Mouse (Mus musculus) kidney, embryonic 14.5 days (tissue): ENCODE measurements around the gene Malsu1. TPM values are rescaled to one million over a fixed set of nuclear protein-coding genes. Genes with fewer than 3 reads are reported as not detected.

Experiments used
- ATAC-seq: fragments of 200-750 bp; cut with Nextera tagmentation; 2 replicates; pipeline ENCODE4 v1.8.0; 2017; ENCODE audit warnings: moderate number of reproducible peaks, mild to moderate bottlenecking, moderate TSS enrichment, moderate library complexity; ENCODE audit not compliant: low FRiP score, low TSS enrichment
- H3K27ac ChIP-seq: fragments of 300-500 bp; sonication (generic); 2 replicates; pipeline ENCODE4 v1.5.1; 2014; ENCODE audit warnings: low read depth, mild to moderate bottlenecking, low read length, moderate library complexity, mixed read lengths
- H3K27me3 ChIP-seq: fragments of 300-500 bp; sonication (generic); 2 replicates; pipeline ENCODE4 v1.6.1; 2014; ENCODE audit warnings: mild to moderate bottlenecking, low read length; ENCODE audit not compliant: control insufficient read depth, insufficient read depth
- H3K36me3 ChIP-seq: fragments of 300-500 bp; sonication (generic); 2 replicates; pipeline ENCODE4 v1.6.1; 2014; ENCODE audit warnings: low read length, mixed read lengths; ENCODE audit not compliant: control insufficient read depth, insufficient read depth
- H3K4me1 ChIP-seq: fragments of 300-500 bp; sonication (generic); 2 replicates; pipeline ENCODE4 v1.6.1; 2014; ENCODE audit warnings: low read length, mixed read lengths; ENCODE audit not compliant: control insufficient read depth, insufficient read depth
- H3K4me2 ChIP-seq: fragments of 300-500 bp; sonication (generic); replicated peaks from 2 replicates; pipeline ENCODE4 v1.6.1; 2014; ENCODE audit warnings: low read depth, mild to moderate bottlenecking, low read length
- H3K4me3 ChIP-seq: fragments of 300-500 bp; sonication (generic); 2 replicates; pipeline ENCODE4 v1.5.1; 2014; ENCODE audit warnings: mild to moderate bottlenecking, low read length
- H3K9ac ChIP-seq: fragments of 300-500 bp; sonication (generic); 2 replicates; pipeline ENCODE4 v1.6.1; 2014; ENCODE audit warnings: low read depth, mild to moderate bottlenecking, low read length, moderate library complexity
- H3K9me3 ChIP-seq: fragments of 300-500 bp; sonication (generic); 2 replicates; pipeline ENCODE4 v1.6.1; 2016; ENCODE audit warnings: low read length; ENCODE audit not compliant: control insufficient read depth
- WGBS: fragments of 180-500 bp; shearing (Covaris S2); extraction: QIAGEN DNeasy Blood & Tissue Kit; methylation state at CpG from one replicate; pipeline ENCODE4 v1.1.7; 2014; 5-methylcytosine and 5-hydroxymethylcytosine counted together
- polyA plus RNA-seq: library from polyadenylated mRNA; unstranded; fragments of >200 nt; fragmentation: Nextera tagmentation; extraction: Ambion mirVana; gene quantifications from 2 replicates; pipeline ENCODE4 v1.2.1, GENCODE M21; 2014

The Malsu1 gene
- polyA plus RNA-seq, 1 experiment from 2014 or later, result 75.1 TPM

DNA sequence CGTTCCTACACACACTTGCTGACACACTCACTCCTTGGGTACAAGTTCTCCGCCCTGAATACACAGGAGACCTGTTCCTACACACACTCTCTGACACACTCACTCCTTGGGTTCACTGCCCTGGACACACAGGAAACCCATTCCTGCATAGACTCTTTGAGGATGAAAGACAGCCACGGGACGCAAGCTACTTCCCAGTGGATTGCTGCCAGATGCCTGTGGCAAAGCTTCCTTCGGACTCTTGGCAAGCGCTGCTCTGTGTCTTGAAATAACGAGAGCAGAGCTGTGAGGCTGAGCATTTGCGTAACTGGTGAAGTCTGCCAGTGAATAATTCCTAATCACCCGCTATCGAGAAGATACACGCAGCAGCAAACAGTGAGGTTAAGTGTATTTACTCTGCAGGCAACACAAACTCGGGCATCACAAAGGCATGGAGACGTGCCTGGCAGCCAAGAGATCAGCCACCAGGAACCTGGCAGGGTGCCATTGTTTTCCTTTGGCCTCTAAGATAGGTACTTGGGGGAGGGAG, 23.4 kb downstream of the Malsu1 start:
- H3K36me3 ChIP-seq, result peaks cover 62% of the 10 kb centered on the region
- no peaks in the 10 kb centered on the region for H3K27me3 ChIP-seq
- no peaks in the 10 kb centered on the region for H3K9me3 ChIP-seq
- H3K4me2 ChIP-seq, result no peak overlapping the region
- ATAC-seq, result no peak
- peaks cover 3% of the 10 kb centered on the region; the same call in 1 of the 2 replicates for H3K4me1 ChIP-seq
- H3K9ac ChIP-seq, result no peak overlapping the region
- H3K4me3 ChIP-seq, result no peak overlapping the region
- no peak overlapping the region; the same call in 1 of the 2 replicates for H3K27ac ChIP-seq
- 73% methylated on average over 13 of the region's 13 CpGs for WGBS

DNA sequence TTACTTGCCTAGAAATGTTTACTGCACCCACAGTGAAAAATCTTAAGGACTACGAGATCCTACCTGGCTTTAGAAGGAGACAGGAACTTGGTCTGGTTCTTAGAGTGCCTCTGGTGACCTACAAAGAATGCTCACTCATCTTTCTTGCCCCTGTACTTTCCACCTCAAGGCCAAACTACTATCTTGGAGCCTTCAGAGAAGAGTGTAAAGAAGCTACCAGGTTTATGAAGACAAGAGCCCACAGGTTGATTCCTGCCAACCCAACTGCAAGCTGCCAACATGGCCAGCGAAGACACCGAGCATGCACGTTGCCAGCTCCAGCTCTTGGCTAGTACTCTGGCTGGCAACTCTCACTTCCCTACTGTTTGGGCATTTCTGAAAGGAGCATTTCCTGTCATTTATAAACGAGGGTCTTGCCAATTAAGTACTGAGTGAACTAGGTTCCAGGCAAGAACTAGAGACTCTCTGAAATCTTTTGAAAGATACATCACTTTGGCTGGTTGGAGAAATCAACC, 24.1 kb downstream of the Malsu1 start:
- Histone ChIP-seq H3K27ac (no peak overlapping the region; the same call in 1 of the 2 replicates), H3K27me3 (no peaks in the 10 kb centered on the region), H3K4me3 (no peak overlapping the region), H3K36me3 (peaks cover 62% of the 10 kb centered on the region), H3K9me3 (no peaks in the 10 kb centered on the region), H3K4me2 (no peak overlapping the region), H3K9ac (no peak overlapping the region), H3K4me1 (peaks cover 3% of the 10 kb centered on the region; the same call in 1 of the 2 replicates)
- WGBS, result 91% methylated on average over 5 of the region's 5 CpGs
- ATAC-seq, result no peak

DNA sequence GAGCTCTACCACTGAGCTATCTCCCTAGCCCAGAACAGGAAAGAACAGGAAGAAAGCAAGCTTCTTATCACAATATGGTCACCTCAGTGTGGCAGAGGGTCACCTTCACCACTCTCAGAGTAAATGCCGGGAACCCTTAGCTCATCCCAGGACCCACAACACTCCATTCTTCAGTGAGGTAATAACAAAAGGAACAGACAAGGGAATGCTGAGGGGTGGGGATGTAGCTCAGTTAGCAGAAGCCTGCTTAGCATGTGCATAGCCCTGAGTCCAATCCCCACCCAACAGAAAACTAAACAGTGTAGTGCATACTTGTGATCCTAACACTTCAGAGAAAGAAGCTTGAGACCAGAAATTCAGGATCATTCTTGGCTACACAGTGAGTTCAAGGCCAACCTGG, 25.5 kb downstream of the Malsu1 start:
- Histone ChIP-seq H3K36me3 (peaks cover 59% of the 10 kb centered on the region), H3K9me3 (no peaks in the 10 kb centered on the region), H3K9ac (no peak overlapping the region), H3K4me1 (peaks cover 3% of the 10 kb centered on the region; the same call in 1 of the 2 replicates), H3K4me3 (no peak overlapping the region), H3K4me2 (no peak overlapping the region), H3K27me3 (no peaks in the 10 kb centered on the region), H3K27ac (no peak overlapping the region)
- ATAC-seq, result no peak
- WGBS, result 91% methylated on average over 1 of the region's 1 CpGs

DNA sequence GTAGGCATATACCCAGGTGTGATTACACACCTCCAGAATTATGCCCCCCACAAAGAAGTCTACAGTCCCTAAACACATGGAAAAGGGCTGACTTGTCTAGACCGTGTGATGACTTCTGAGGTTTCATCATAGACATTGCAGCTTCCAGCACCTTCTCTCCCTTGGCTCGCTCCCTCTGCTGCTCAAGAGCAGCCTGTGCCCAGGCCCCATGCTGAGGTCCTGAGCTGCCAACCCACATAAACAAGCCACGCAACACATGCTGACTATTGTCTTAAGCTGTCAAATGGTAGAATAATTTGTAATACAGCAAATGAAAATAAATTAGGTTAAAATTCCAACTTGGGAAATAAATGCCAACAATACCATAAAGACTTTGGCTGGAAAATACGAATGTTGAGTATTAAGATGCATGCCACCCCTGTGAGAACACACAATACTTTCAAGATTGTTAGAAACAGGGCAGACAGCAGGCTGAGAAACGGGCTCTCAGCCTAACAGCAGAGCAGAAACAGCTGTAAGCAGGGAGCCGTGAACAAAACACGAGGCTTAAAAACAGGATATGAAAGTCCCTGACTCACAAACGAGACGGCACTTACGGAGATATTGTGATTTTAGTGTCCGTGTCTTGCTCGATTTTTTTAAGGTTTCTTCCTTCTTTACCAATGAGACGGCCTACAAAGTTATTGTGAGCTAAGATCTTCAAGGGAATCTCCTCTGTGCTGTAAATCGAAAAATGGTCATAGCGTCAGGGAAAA, 33.3 kb downstream of the Malsu1 start:
- no peaks in the 10 kb centered on the region for H3K4me1 ChIP-seq
- H3K4me3 ChIP-seq, result no peak overlapping the region
- no peaks in the 10 kb centered on the region for H3K9me3 ChIP-seq
- no peaks in the 10 kb centered on the region for H3K27me3 ChIP-seq
- no peak overlapping the region for H3K9ac ChIP-seq
- WGBS, result 87% methylated on average over 15 of the region's 15 CpGs
- H3K36me3 ChIP-seq, result peaks cover 68% of the 10 kb centered on the region
- ATAC-seq, result no peak
- no peak overlapping the region for H3K4me2 ChIP-seq
- H3K27ac ChIP-seq, result no peak overlapping the region

DNA sequence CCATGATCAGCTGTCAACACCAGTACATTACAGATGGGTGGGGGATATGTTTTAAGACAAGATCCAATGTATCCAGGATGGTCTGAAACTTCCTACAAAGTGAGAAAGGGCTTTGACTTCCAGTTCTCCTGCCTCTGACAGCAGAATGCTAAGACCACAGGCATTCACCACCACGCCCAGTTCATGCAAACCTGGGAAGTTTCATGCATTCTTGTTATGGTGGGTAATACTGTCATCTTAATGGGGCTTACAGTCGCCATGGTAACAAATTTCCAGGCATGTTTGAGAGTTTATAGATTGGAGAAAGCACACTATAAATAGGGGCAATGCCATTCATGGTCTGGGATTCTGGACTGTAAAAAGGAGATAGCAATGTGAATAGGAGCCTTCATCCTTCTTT, 35.6 kb downstream of the Malsu1 start:
- peaks cover 52% of the 10 kb centered on the region for H3K36me3 ChIP-seq

DNA sequence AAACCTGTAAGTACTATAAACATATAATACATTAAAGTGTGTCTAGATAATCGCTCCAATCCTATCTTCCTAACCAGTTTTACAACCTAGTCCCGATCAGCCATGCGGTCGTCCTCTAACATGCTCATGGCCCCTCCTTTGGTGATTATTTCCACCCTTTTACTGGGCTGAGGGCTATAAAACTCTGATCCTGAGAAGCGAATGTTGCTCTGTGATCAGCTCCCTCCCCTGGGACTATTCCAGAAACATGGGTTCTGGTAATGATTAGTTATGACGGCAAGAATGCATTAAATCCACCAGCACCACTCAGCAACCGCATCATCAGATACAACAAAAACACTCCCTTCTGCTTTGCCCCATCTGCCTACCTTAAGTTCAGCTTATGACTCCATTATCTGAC, 40.3 kb downstream of the Malsu1 start:
- no peak overlapping the region for H3K9ac ChIP-seq
- H3K4me1 ChIP-seq, result no peaks in the 10 kb centered on the region
- WGBS, result 65% methylated on average over 7 of the region's 7 CpGs
- H3K36me3 ChIP-seq, result peaks cover 30% of the 10 kb centered on the region
- H3K9me3 ChIP-seq, result no peaks in the 10 kb centered on the region
- no peaks in the 10 kb centered on the region for H3K27me3 ChIP-seq
- H3K4me3 ChIP-seq, result no peak overlapping the region
- H3K27ac ChIP-seq, result no peak overlapping the region
- no peak for ATAC-seq
- no peak overlapping the region for H3K4me2 ChIP-seq

More for the DNA sequence above, 35.6 kb downstream of the Malsu1 start:
- H3K9me3 ChIP-seq, result no peaks in the 10 kb centered on the region
- no peak overlapping the region for H3K27ac ChIP-seq
- H3K4me3 ChIP-seq, result no peak overlapping the region
- H3K27me3 ChIP-seq, result no peaks in the 10 kb centered on the region
- WGBS, result 98% methylated on average over 2 of the region's 2 CpGs
- H3K4me1 ChIP-seq, result no peaks in the 10 kb centered on the region
- H3K4me2 ChIP-seq, result no peak overlapping the region
- no peak for ATAC-seq
- no peak overlapping the region for H3K9ac ChIP-seq

DNA sequence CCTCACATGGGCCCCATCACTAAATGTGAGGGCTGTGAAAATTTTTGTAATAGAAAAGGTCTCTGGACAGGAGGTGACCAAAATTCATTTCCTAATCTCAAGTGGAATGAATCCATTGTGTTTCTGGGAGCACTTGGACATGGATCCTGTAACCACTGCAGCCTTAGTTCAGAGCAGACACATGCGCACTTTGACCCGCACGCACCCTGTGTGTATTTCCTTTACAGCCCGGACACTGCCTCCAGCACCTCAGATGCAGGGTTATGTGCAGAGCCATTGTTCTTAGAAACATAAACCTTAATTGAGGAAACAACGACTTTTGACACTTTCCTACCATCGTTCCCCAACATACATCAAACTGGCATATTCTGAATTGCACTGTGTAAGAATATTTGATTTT, 40.9 kb downstream of the Malsu1 start:
- Histone ChIP-seq H3K27me3 (no peaks in the 10 kb centered on the region), H3K4me1 (no peaks in the 10 kb centered on the region), H3K36me3 (peaks cover 28% of the 10 kb centered on the region), H3K4me3 (no peak overlapping the region), H3K9ac (no peak overlapping the region), H3K27ac (no peak overlapping the region), H3K9me3 (no peaks in the 10 kb centered on the region), H3K4me2 (no peak overlapping the region)
- WGBS, result 85% methylated on average over 6 of the region's 6 CpGs
- no peak for ATAC-seq

DNA sequence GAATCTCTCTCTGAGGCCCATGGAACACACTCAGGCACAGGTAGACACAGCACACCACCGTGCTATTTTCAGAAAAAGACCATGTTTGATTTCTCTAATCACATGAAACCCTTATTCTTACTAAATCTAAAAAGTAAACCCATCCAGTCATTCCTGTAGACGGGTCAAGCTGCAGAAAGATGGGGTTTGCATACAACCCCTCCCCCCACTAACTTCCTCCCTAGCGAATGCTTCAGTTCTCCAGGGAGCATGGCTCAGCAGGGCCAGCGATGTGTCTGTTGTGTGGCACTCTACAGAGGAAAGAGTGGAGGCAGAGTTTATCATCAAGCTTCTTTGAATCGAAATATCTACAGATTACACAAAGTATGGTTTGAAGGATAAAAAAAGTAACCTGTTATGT, 42.0 kb downstream of the Malsu1 start:
- no peak for ATAC-seq
- Histone ChIP-seq H3K4me2 (no peak overlapping the region), H3K9ac (no peak overlapping the region), H3K9me3 (no peaks in the 10 kb centered on the region), H3K27me3 (no peaks in the 10 kb centered on the region), H3K4me3 (no peak overlapping the region), H3K36me3 (peaks cover 28% of the 10 kb centered on the region), H3K27ac (no peak overlapping the region), H3K4me1 (no peaks in the 10 kb centered on the region)
- WGBS, result 82% methylated on average over 5 of the region's 5 CpGs

DNA sequence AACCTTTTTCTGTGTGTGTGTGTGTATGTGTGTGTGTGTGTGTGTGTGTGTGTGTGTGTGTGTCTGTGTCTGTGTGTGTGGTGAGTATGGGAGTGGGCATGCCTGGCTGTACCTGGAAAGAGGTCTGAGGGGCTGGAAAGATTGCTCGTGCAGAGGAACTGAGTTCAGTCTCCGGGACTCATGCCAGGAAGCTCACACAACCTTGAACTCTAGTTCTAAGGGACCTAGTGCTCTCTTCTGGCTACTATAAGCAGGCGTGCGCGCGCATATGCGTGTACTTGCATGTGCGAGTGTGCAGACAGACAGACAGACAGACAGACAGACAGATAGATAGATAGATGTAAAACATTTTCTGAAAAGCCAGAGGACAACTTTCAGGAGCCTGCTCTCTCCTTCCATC, 42.6 kb downstream of the Malsu1 start:
- H3K4me1 ChIP-seq, result no peaks in the 10 kb centered on the region
- no peaks in the 10 kb centered on the region for H3K9me3 ChIP-seq
- no peak overlapping the region for H3K27ac ChIP-seq
- H3K4me3 ChIP-seq, result no peak overlapping the region
- H3K9ac ChIP-seq, result no peak overlapping the region
- WGBS, result 95% methylated on average over 8 of the region's 8 CpGs
- no peaks in the 10 kb centered on the region for H3K27me3 ChIP-seq
- H3K4me2 ChIP-seq, result no peak overlapping the region
- H3K36me3 ChIP-seq, result peaks cover 24% of the 10 kb centered on the region
- ATAC-seq, result no peak
